11 mouse cellular contexts compared by ENCODE assay signal in genomic region chr4:134471469-134471868, GRCm38 (mm10). TPM values are rescaled to one million over a fixed set of nuclear protein-coding genes. Genes with fewer than 3 reads are reported as not detected.
A peak's percentile ranks its signal among the peaks of the same experiment; 100 is the strongest.
DNase-seq lines count a peak whose midpoint lies in the region; ATAC-seq lines count a peak whose summit lies in the region.
"Had no signal": no experiment of that assay in that cellular context is flagged by ENCODE, and none has a peak within 500 bp of the region (broad histone marks: within the 10 kb centered on the region; RNA-seq: fewer than 3 reads in every experiment).

No protein-coding gene starts in this region.

- H3K27ac ChIP-seq in liver, embryonic 13.5 days = no peak overlapping the region
- no peak overlapping the region for H3K27ac ChIP-seq in hindbrain, embryonic 11.5 days (ENCODE audit: low read depth, low read length)
- peak overlapping the region; percentile 86 for H3K27ac ChIP-seq in neural tube, embryonic 13.5 days (replicated peaks)

- no peaks in the 10 kb centered on the region for H3K9me3 ChIP-seq in liver, embryonic 13.5 days (replicated peaks)
- H3K9me3 ChIP-seq in hindbrain, embryonic 11.5 days (ENCODE audit: control insufficient read depth, low read length) = no peaks in the 10 kb centered on the region
- H3K9me3 ChIP-seq in neural tube, embryonic 13.5 days = no peaks in the 10 kb centered on the region

- H3K4me3 ChIP-seq in liver, embryonic 13.5 days (replicated peaks) = no peak overlapping the region
- H3K4me3 ChIP-seq in hindbrain, embryonic 11.5 days (ENCODE audit: low read depth, low read length) = no peak overlapping the region
- peak overlapping the region; percentile 83 for H3K4me3 ChIP-seq in neural tube, embryonic 13.5 days

- H3K4me2 ChIP-seq in liver, embryonic 13.5 days = 0 out of 2 replicates have a peak overlapping the region, but pooled peaks have one; percentile 1
- H3K4me2 ChIP-seq in hindbrain, embryonic 11.5 days (replicated peaks; ENCODE audit: low read depth, low read length) = peak overlapping the region; percentile 95
- peak overlapping the region; percentile 83 for H3K4me2 ChIP-seq in neural tube, embryonic 13.5 days

- H3K4me1 ChIP-seq in liver, embryonic 13.5 days (replicated peaks) = peaks cover 35% of the 10 kb centered on the region
- H3K4me1 ChIP-seq in hindbrain, embryonic 11.5 days (replicated peaks; ENCODE audit: control insufficient read depth, insufficient read depth, low read length) = 0 out of 2 replicates have a peak, but pooled peaks cover 3% of the 10 kb centered on the region
- peaks cover 57% of the 10 kb centered on the region for H3K4me1 ChIP-seq in neural tube, embryonic 13.5 days (replicated peaks)

- H3K27me3 ChIP-seq in liver, embryonic 13.5 days = no peaks in the 10 kb centered on the region
- no peaks in the 10 kb centered on the region for H3K27me3 ChIP-seq in hindbrain, embryonic 11.5 days (ENCODE audit: control insufficient read depth, insufficient read depth, low read length)
- no peaks in the 10 kb centered on the region for H3K27me3 ChIP-seq in neural tube, embryonic 13.5 days

- DNase-seq in liver, embryonic 13.5 days = no peak
- DNase-seq in liver (no peak), NIH3T3 (ENCODE audit: low read depth) (peak; percentile 22)
- DNase-seq in hindbrain, embryonic 11.5 days (ENCODE audit: low spot score) = no peak
- DNase-seq in layer of hippocampus, adult 11-12 months (ENCODE audit: low spot score) = no peak
- no peak for DNase-seq in frontal cortex, adult 2 months (ENCODE audit: extremely low spot score in 1 of 2, low spot score in 1 of 2)
- no peak for DNase-seq in adrenal gland, adult (ENCODE audit: inconsistent age in 2 of 2, low spot score in 1 of 2)
- DNase-seq: gastrocnemius, postnatal 25 days; layer of hippocampus, postnatal 36 days; thymus, postnatal 14 days had no signal

- peaks cover 61% of the 10 kb centered on the region for H3K36me3 ChIP-seq in liver, embryonic 13.5 days
- peaks cover 20% of the 10 kb centered on the region for H3K36me3 ChIP-seq in hindbrain, embryonic 11.5 days (ENCODE audit: control insufficient read depth, insufficient read depth, low read length)
- H3K36me3 ChIP-seq in neural tube, embryonic 13.5 days = peaks cover 53% of the 10 kb centered on the region

- no peak overlapping the region for H3K9ac ChIP-seq in liver, embryonic 13.5 days
- no peak overlapping the region for H3K9ac ChIP-seq in hindbrain, embryonic 11.5 days (ENCODE audit: low read depth, low read length)
- peak overlapping the region; percentile 94 for H3K9ac ChIP-seq in neural tube, embryonic 13.5 days

- no peak for ATAC-seq in liver, embryonic 13.5 days (ENCODE audit: low read depth)
- no peak for ATAC-seq in hindbrain, embryonic 11.5 days (ENCODE audit: low FRiP score)
- no peak for ATAC-seq in neural tube, embryonic 13.5 days (ENCODE audit: low read depth)

RNA-seq across cellular contexts. Expression of gene Stmn1, which starts 3.3 kb away (rescaled TPM):
- 514 and 581 TPM in 2 replicates for polyA plus RNA-seq in liver, embryonic 13.5 days (2015; fragmentation: Nextera tagmentation; extraction: Ambion mirVana)
- 4,486 and 4,492 TPM in 2 replicates for polyA plus RNA-seq in hindbrain, embryonic 11.5 days (2014; fragmentation: Nextera tagmentation; extraction: Ambion mirVana)
- polyA plus RNA-seq in neural tube, embryonic 13.5 days (2015; fragmentation: Nextera tagmentation; extraction: Ambion mirVana) = 6,082 and 6,118 TPM in 2 replicates
- 976 and 1,019 TPM in 2 replicates for polyA plus RNA-seq in frontal cortex, adult 2 months (2012; rRNA removed)

RNA-seq across cellular contexts. Expression of gene Paqr7, which starts 25.0 kb away (rescaled TPM):
- polyA plus RNA-seq in liver, embryonic 13.5 days (2015; fragmentation: Nextera tagmentation; extraction: Ambion mirVana) = 6.5 and 7.4 TPM in 2 replicates
- polyA plus RNA-seq in hindbrain, embryonic 11.5 days (2014; fragmentation: Nextera tagmentation; extraction: Ambion mirVana) = 1.7 and 2.5 TPM in 2 replicates
- 19.5 and 23.3 TPM in 2 replicates for polyA plus RNA-seq in neural tube, embryonic 13.5 days (2015; fragmentation: Nextera tagmentation; extraction: Ambion mirVana)
- 60.0 and 65.6 TPM in 2 replicates for polyA plus RNA-seq in frontal cortex, adult 2 months (2012; rRNA removed)

RNA-seq across cellular contexts. Expression of gene Aunip, which starts 39.3 kb away (rescaled TPM):
- 25.4 and 30.6 TPM in 2 replicates for polyA plus RNA-seq in liver, embryonic 13.5 days (2015; fragmentation: Nextera tagmentation; extraction: Ambion mirVana)
- 4.4 and 6.1 TPM in 2 replicates for polyA plus RNA-seq in hindbrain, embryonic 11.5 days (2014; fragmentation: Nextera tagmentation; extraction: Ambion mirVana)
- polyA plus RNA-seq in neural tube, embryonic 13.5 days (2015; fragmentation: Nextera tagmentation; extraction: Ambion mirVana) = 2.3 TPM in 2 replicates
- 0.50 TPM in 1 of 2 replicates, not detected in the other for polyA plus RNA-seq in frontal cortex, adult 2 months (2012; rRNA removed)

Comparison
In these comparisons a context has a peak if more than half of its experiments do, and no peak if none do; other contexts are left out.
1. H3K4me2 ChIP-seq: peak in every context shown above with its lines; median percentile 95 in hindbrain, embryonic 11.5 days; 83 in neural tube, embryonic 13.5 days; 1 in liver, embryonic 13.5 days.